Mouse (Mus musculus) urinary bladder, postnatal 0 days (tissue): ENCODE measurements around the gene Uhrf1. TPM values are rescaled to one million over a fixed set of nuclear protein-coding genes. Genes with fewer than 3 reads are reported as not detected.

Source experiments
- polyA plus RNA-seq: library from polyadenylated mRNA; unstranded; fragments of >200 nt; fragmentation: Nextera tagmentation; extraction: Ambion mirVana; gene quantifications from 2 replicates; pipeline ENCODE4 v1.2.1, GENCODE M21; 2015

The Uhrf1 gene
- polyA plus RNA-seq = 21.7 and 31.0 TPM in 2 replicates

DNA sequence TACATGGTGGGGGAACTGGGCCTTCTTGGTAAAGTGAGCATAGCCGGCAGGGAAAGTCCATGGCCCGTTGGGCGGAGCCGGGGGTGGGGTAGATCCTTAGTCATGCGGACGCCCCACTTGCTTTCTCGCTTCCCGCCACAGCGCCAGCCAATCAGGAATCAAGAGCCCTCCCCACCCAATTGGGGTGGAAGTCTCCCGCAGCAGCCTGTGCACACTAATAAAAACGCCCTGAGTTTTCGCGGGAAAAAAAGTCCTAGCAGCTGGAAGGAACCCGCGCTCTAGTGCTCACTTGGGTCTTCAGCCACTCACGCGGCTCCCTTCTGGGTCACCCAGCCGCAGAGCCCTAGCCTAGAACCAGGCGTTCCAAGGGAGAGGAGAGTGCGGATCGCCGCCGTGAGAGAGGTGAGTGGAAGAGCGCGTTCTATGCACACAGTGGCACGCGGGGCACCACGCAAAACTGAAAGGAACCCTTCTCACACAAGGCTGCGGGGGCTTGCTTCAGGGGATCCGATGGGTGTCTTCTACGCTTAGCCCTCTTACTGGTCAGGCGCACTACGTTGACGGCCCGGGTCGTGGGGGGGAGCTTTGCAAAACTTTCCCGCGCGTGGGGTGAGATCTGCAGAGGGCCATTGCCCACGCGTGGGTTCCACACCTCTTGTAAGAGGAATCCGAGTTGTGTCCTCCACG, at the start of gene Uhrf1:
Uhrf1 (plus strand) TSS at position 162 of the 687 bp plus-strand sequence.

DNA sequence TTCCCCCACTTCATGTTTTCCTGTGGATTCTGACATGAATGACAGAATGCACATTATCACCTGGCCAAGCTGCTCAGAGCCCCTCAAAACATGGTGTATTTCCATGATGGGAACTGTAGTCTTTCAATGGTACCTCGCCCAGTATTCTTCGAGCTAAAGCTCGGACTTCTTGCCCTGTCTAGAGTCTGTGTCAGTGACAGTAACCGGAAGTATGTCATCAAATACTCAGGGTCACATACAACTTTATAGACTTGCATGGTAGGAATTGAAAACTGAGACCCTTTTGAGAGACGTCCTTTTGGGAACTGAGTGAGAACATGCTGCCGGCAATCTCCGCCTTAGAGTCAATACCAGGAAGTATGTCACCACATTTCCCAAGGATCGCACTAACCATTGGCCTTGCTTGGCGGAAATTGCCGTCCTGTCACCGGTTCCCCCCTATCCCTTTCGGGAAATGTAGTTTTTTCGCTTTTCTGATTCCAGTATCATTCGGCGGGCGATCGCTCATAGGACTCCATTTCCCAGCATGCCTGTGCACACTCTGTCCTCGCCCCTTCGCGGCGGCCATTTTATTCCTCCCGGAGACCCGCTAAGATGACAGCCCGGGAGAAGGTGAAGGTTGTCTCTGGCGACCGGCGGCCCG, 46.8 kb upstream of the Uhrf1 start, which contains the start of gene Fem1a:
Fem1a (plus strand) TSS at position 572 of the 643 bp plus-strand sequence.

DNA sequence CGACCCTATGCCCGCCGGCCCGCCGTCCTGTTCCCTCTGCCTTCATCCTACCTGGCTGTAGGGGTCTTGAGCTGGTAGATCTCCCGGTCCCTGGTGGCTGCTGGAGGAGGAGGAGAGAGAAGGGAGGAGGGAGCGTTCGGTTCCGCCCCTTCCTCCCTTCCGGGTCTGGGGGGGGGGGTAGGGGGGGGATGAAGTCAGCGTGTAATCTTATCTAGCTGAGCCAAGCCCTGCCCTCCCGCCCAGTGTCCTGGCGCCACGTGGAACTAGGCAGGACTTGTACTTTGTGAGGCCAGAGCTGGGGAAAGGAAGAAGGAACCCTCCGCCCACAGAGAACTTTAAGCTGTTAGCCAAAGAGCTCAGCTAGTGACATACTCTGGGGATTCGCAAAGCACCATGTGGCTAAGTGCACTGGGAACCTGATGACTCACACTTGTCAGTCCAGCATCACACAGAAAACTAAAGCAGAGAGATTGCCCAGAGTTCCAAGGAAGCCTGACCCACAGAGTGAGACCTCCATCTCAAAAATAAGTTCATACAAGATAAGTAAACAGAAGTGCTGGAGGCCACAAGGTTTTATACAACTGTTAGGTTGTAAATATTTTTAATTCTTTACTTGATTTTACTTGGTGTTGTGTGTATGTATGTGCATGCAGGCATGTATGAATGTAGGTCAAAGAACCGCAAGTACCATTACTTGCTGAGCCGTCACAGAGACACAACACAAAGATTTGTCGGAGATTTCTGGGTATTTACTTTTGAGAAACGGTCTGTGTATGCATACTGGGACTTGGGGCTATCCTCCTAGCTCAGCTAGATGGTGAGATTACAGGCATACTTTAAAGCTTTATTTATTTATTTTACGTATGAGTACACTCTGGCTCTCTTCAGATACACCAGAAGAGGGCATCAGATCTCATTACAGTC, 26.2 kb upstream of the Uhrf1 start, which contains the start of gene Ticam1:
Ticam1 (minus strand) TSS at position 144 of the 924 bp plus-strand sequence.

DNA sequence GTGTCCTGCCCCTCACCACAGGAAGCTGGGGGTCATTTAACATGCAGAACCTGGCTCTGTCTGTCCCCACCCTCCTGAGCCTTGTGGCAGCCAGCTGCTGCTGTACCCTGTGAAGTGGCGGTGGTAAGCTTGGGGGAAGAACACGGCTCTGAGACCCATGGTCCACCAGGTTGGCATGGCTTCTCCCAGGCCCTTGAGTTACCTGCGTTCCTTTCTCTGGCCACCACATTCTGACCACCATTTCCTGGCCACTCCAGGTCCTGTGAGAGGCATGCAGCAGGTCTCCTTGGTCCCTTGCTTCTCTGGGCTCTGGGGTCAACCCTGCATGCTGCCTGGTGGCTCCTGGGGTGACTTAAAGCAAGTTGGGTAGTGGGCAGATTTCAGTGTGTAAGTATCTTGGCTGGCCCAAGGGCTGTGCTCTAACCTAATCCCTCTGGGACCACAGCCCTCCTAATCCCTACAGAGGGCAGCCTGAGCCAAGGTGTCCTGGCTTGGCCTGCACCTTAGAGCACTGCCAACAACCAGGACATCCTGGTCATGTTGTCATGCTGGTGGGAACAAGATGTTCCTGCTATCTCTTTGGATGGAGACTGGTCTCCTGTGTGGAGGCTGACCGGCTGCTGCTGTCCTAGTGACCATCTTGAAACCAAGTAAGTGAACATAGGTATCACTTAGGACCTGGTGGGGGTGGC, 10.4 kb upstream of the Uhrf1 start, which contains the start of gene Plin3:
Plin3 (minus strand) TSS at position 343 of the 692 bp plus-strand sequence.

DNA sequence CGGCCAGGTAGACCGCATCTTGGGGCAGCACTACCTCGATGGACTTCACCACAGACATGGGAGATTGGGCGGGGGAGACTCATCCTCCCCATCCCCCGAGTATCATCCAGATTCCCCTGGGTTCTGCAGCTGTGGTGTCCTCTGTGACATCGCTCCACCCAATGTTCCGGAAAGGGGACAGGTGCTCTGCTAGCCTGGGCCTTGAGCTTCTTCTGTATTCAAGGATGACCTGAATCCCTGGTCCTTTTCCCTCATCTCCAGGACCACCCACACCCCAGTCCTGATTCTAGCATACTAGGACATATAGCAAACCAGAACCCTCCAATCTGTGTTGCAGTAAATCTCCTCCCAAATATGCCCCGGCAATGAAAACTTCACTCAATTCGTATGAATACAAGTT, 2.9 kb upstream of the Uhrf1 start, which contains the start of gene Arrdc5:
Arrdc5 (minus strand) TSS at position 101 of the 400 bp plus-strand sequence.

DNA sequence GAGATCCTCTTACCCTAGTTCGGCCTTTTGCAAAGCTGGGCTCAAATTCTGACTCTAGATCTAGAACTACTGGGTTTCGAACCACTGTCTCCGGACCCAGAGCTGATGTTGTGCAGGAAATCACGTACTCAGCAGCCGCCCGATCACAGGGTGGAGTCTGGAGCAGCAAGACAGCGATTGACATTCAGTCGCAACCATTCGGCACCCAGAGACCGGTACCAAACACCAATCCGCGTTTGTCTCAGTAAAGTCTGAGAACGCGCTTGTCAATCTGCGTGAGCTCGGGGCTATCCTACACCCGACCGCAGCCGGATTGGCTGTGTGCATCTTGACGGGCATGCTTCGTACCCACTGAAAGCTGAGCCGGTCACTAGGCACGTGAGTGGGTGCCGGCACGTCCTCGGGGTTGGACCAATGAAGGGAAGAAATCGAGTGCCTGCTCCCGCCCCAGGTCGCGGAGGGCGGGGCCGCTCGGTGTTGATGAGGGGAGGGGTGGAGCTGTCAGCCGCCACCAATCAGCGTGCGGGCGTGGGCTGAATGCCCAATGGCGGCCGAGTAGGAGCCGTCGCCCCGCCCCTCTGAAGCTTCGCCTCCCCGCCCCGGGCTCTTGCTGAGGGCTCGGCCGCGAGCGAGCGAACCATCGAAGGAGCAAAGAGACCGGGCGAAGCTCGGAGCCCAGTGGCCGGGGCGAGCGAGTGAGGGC, 22.5 kb downstream of the Uhrf1 start, which contains the start of gene Kdm4b:
Kdm4b (plus strand) TSS at position 613 of the 703 bp plus-strand sequence.

Other genes with a start within 250 kb of the Uhrf1 start
- 43.9 and 47.2 TPM in 2 replicates for gene Ubxn6, start 228.3 kb upstream of the Uhrf1 start, polyA plus RNA-seq
- gene Hdgfl2, start 223.7 kb upstream of the Uhrf1 start, polyA plus RNA-seq = 53.5 and 57.9 TPM in 2 replicates
- gene Plin4, start 193.5 kb upstream of the Uhrf1 start, polyA plus RNA-seq = 13.1 and 16.2 TPM in 2 replicates
- 0.14 and 0.21 TPM in 2 replicates for gene Plin5, start 185.7 kb upstream of the Uhrf1 start, polyA plus RNA-seq
- gene Lrg1, start 181.3 kb upstream of the Uhrf1 start, polyA plus RNA-seq = 3.4 and 7.2 TPM in 2 replicates
- 0.37 and 0.85 TPM in 2 replicates for gene Sema6b, start 163.0 kb upstream of the Uhrf1 start, polyA plus RNA-seq
- 3.6 and 4.2 TPM in 2 replicates for gene Tnfaip8l1, start 140.8 kb upstream of the Uhrf1 start, polyA plus RNA-seq
- 75.0 and 82.0 TPM in 2 replicates for gene Mydgf, start 119.4 kb upstream of the Uhrf1 start, polyA plus RNA-seq
- gene Dpp9, start 84.4 kb upstream of the Uhrf1 start, polyA plus RNA-seq = 18.3 and 21.8 TPM in 2 replicates
- gene Fem1a, start 46.5 kb upstream of the Uhrf1 start, polyA plus RNA-seq = 8.4 and 9.1 TPM in 2 replicates
- 3.3 and 3.6 TPM in 2 replicates for gene Ticam1, start 26.5 kb upstream of the Uhrf1 start, polyA plus RNA-seq
- gene Plin3, start 10.4 kb upstream of the Uhrf1 start, polyA plus RNA-seq = 54.0 and 58.1 TPM in 2 replicates
- not detected in 2 replicates for gene Arrdc5, start 3.0 kb upstream of the Uhrf1 start, polyA plus RNA-seq
- gene Kdm4b, start 22.7 kb downstream of the Uhrf1 start, polyA plus RNA-seq = 23.0 and 24.0 TPM in 2 replicates
- 37.4 and 42.8 TPM in 2 replicates for gene Ptprs, start 173.2 kb downstream of the Uhrf1 start, polyA plus RNA-seq
- gene Znrf4, start 209.1 kb downstream of the Uhrf1 start, polyA plus RNA-seq = not detected in 2 replicates